Mouse (Mus musculus): Measurements from ENCODE around the gene Cd163.

Gene Cd163

DNA sequence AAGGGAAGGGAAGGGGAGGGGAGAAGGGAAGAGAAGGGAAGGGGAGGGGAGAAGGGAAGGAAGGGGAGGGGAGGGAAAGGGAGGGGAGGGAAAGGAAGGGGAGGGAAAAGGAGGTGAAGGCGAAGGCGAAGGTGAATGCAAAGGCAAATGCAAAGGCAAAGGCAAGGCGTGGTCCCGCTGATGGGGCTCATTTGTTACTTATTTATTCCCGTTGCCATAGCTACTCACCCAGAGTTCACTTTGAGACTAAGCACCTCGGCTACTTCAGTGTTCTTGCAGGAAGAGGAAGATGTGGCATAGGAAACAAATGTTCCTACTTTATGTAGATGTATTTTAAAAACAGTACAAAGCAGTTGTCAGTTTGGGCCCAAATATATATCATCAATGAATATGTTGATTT lies 56.1 kb downstream of the Cd163 start:
- no peak for DNase-seq (ENCODE audit: low spot score in 2 of 2)

DNA sequence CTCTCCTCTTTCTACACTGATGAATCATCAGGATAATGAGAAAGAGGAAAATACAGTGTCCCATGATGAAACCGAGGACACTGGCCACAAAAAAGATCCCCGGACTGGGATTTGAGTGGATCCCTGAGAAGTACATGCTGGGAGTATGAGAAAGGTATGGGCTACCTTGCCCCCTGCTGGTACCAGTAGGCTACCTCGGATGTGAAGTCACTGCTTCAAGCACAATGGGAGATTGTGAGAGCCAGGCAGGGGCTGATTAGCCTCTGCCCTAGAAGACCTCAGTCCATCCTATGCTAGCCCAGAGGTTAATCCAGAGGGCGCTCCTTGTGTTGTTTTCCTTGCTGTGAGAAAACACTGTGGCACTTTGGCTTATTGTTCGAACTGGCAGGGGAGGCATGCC lies 59.9 kb downstream of the Cd163 start:
- no peak for DNase-seq (ENCODE audit: low spot score in 2 of 2)

DNA sequence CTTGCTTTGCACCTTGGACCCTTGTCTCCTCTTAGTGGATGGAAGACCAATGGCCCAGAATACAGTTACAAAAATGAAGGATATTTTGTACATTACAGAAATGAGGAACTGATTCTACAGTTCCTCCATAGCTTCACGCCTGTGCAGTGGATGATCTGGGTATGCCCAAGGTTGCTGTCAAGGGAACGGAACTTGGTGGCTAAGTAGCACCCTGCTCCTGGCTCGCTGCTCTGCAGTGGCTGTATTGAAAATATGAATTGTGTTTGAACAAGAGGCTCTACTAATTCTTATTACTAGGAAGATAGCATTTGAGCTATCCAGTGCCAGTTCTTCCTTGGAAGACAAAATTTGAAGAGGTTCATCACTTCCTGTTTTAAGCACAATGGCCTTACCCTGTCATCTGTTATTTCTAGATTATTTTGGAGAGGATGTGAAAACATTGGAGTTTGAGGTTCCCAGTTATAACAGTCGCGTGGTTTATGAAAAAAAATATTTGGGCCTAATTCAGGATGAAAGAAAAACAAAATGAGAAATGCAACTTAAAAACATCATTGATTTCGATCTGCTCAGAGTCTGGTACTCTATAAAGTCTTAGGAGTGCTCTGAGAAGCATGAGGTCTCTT lies 69.2 kb downstream of the Cd163 start:
- no peak for DNase-seq (ENCODE audit: low spot score in 2 of 2)

DNA sequence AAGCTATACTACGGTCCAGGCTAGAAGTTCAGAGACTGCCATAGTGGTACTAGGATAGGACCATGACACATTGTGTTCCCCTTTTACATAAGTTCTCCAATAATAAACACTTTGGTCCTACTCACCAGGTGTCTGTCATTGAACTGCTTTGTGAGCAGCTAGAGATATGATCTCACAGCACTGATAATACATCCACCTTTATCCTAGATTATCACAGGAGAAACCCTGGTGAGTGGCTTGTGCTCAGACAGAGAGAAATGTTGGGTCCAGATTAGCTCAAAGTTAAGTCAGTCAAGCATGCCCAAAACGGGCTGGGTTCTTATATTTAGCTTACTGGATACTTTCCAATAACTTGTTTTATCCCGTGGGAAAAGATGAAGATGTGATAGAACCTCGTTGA lies 70.2 kb downstream of the Cd163 start:
- no peak for DNase-seq (ENCODE audit: low spot score in 2 of 2)

DNA sequence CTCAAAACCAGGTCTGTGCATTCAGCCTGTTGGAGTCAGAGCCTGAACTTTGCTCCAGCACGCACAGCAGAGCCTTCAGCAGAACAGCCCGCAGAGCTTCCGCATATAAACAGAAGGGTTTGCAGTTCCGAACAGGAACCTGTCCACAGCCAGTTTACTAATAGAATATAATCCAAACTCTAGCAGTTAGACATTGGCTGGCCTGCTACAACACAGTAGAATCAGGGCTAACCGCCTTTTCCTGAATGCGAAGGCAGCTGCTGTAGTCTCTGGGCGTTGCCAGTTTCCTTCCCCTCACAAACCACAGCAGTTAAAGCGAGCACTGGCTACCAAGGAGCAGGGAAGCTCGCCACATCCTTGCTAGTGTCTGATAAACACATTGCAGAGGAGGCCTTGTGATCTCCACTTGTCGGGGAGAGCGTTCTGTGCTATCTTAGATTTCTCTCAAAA lies 71.0 kb downstream of the Cd163 start:
- DNase-seq (ENCODE audit: low spot score in 2 of 2) = peak; percentile 75 to 83

DNA sequence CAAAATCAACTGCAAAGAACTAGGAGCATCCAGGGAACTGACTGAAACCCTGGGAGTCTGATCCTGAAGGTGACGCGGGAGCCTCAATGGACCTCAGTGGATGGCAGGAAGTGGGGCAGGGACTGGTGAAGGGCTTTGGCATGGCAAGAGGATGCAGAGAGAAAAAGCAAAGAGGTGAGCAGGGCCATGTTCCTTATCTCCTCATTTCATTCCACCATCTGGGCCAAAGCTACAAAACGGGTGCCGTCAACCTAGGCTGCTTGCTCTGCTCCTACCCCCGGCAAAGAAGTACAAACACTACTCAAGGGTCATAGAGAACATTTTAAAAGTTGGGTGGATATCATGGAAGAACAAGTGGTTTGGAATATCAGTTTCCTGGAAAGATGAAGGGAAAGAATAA lies 71.9 kb downstream of the Cd163 start:
- DNase-seq (ENCODE audit: low spot score in 2 of 2) = no peak

DNA sequence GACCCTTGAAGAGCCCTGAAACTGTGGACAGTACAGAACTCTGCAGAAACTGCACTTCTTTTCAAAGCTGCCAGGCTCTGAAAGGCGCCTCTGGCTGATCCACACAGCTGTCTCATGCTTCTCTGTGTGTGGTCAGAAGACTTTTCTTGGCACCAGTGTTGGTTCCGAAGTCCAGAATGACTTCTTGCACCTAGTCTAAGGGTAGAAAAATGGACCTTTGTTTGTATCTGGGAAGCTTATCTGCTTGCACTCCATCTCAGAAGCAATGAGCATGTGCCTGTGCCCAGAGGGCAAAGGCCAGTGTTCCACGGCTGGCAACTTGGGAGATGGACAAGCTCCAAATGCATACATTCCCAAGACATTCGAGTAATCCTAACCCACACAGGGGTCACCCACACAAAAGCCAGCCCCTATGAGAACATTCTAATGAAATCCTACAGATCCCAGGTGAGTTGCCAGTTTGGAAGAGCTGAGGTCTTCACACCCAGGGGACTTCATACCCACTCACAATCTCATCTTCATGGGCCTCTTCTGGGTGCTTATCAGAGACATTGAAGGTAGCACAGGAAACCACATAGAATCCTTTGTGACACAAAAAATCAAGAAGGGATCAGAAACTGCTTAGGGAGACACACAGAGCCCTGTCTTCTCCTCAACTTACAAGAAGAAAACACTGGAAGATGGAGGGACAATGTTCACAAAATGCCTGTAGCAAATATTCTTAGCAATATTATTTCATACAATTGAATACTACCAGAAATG lies 73.2 kb downstream of the Cd163 start:
- DNase-seq (ENCODE audit: low spot score in 2 of 2) = no peak

DNA sequence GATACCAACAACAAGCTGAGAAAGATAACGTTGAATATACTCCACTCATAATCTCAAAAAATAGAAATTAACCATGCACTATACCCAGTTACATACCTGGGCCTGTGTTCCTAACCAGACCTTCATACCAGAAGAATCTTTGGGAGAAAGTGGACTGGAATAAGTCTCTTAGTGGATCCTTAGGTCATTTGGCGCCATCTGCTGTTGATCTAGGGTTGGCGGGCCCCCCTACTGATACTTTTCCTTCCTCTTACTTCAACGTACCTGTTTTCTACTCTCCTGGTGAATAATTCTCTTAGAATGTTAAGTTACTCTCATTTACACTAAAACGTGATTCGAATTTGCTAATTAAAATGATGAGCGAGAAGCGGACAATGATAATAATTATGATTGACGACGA lies 74.9 kb downstream of the Cd163 start:
- DNase-seq (ENCODE audit: low spot score in 2 of 2) = peak; percentile 64 to 82
